Mouse (Mus musculus) brain, embryonic 14.5 days (tissue): Measurements from ENCODE around the gene Tbx1.

Source experiments
- CTCF ChIP-seq: fragments of 200-500 bp; IDR thresholded peaks from 2 replicates; pipeline ENCODE4 v1.5.1; 2012; ENCODE audit warnings: inconsistent platforms, mild to moderate bottlenecking, moderate library complexity, borderline replicate concordance; ENCODE audit not compliant: insufficient read depth, insufficient read length; ENCODE audit errors: extremely low read depth
- POLR2A ChIP-seq: fragments of 200-500 bp; IDR thresholded peaks from 2 replicates; pipeline ENCODE4 v1.6.1; 2012; ENCODE audit warnings: mild to moderate bottlenecking, inconsistent platforms, borderline replicate concordance; ENCODE audit not compliant: poor library complexity, insufficient read depth, insufficient read length, severe bottlenecking; ENCODE audit errors: extremely low read depth

GRCm38 (mm10) chr16:18574196-18574595 lies 16.3 kb downstream of the Tbx1 start:
- no peak for TF ChIP-seq POLR2A
- TF ChIP-seq CTCF = no peak
